ENCODE assay signal across 10 mouse cellular contexts in genomic region chr9:45710300-45710699, GRCm38 (mm10).
DNase-seq lines count a peak whose midpoint lies in the region; ATAC-seq and TF ChIP-seq lines count a peak whose summit lies in the region.
"Had no signal": no experiment of that assay in that cellular context is flagged by ENCODE, and none has a peak within 500 bp of the region (broad histone marks: within the 10 kb centered on the region; RNA-seq: fewer than 3 reads in every experiment).

No protein-coding gene starts in this region.

- no peak for ATAC-seq in hindbrain, embryonic 13.5 days (ENCODE audit: low FRiP score)
- no peak for ATAC-seq in liver, postnatal 0 days

- DNase-seq in hindbrain, embryonic 10.5 days (ENCODE audit: low spot score), result peak; percentile 12
- peak; percentile 35 for DNase-seq in thymus, postnatal 4 days
- DNase-seq in thymus, postnatal 10 days (ENCODE audit: low spot score in 2 of 2), result no peak
- DNase-seq in embryonic facial prominence, embryonic 10.5 days (ENCODE audit: low spot score), result peak; percentile 21
- DNase-seq in liver, postnatal 0 days, result no peak
- no peak for DNase-seq in gastrocnemius, adult 2 months
- no peak for DNase-seq in layer of hippocampus, adult 9-11 months
- DNase-seq: cerebellum, adult 18-20 months; lung, adult 2 months had no signal

- H3K27ac ChIP-seq in hindbrain, embryonic 10.5 days, result no peak overlapping the region
- H3K27ac ChIP-seq in hindbrain, embryonic 13.5 days, result no peak overlapping the region
- no peak overlapping the region for H3K27ac ChIP-seq in embryonic facial prominence, embryonic 10.5 days (replicated peaks)
- H3K27ac ChIP-seq in liver, postnatal 0 days (ENCODE audit: low read depth), result no peak overlapping the region
- H3K27ac ChIP-seq in gastrocnemius, adult 2 months, result no peak overlapping the region

- no peak overlapping the region for H3K4me3 ChIP-seq in hindbrain, embryonic 10.5 days
- no peak overlapping the region for H3K4me3 ChIP-seq in hindbrain, embryonic 13.5 days
- H3K4me3 ChIP-seq in embryonic facial prominence, embryonic 10.5 days, result no peak overlapping the region
- no peak overlapping the region for H3K4me3 ChIP-seq in liver, postnatal 0 days (ENCODE audit: low read depth, low read length)
- H3K4me3 ChIP-seq in gastrocnemius, adult 2 months, result no peak overlapping the region

- no peak for TF ChIP-seq CTCF in liver, postnatal 0 days (IDR thresholded peaks at IDR 0.05; ENCODE audit: low read depth)
- no peak for TF ChIP-seq CTCF in gastrocnemius, adult 2 months (IDR thresholded peaks at IDR 0.05)

- WGBS in hindbrain, embryonic 10.5 days, result 77% methylated on average over 11 of the region's 11 CpGs
- WGBS in hindbrain, embryonic 13.5 days, result 78% methylated on average over 11 of the region's 11 CpGs
- 70% methylated on average over 11 of the region's 11 CpGs for WGBS in embryonic facial prominence, embryonic 10.5 days
- WGBS in liver, postnatal 0 days (ENCODE audit: insufficient replicate concordance), result 66% methylated on average over 10 of the region's 11 CpGs

- intact Hi-C loops in gastrocnemius, adult 2 months (cut with DNase I), result no loop called here

- H3K4me2 ChIP-seq in hindbrain, embryonic 13.5 days, result no peak overlapping the region
- H3K4me2 ChIP-seq in liver, postnatal 0 days (ENCODE audit: low read depth, low read length), result no peak overlapping the region

- H3K9ac ChIP-seq in hindbrain, embryonic 13.5 days, result no peak overlapping the region
- H3K9ac ChIP-seq in liver, postnatal 0 days (replicated peaks), result no peak overlapping the region

- no peaks in the 10 kb centered on the region for H3K36me3 ChIP-seq in hindbrain, embryonic 10.5 days
- H3K36me3 ChIP-seq in hindbrain, embryonic 13.5 days, result peaks cover 7% of the 10 kb centered on the region; the same call in 1 of the 2 replicates
- no peaks in the 10 kb centered on the region for H3K36me3 ChIP-seq in embryonic facial prominence, embryonic 10.5 days (replicated peaks)
- H3K36me3 ChIP-seq in liver, postnatal 0 days (replicated peaks; ENCODE audit: insufficient read depth, low read length), result no peaks in the 10 kb centered on the region

- no peak for TF ChIP-seq EP300 in liver, postnatal 0 days (IDR thresholded peaks at IDR 0.05; ENCODE audit: low read depth)

- H3K27me3 ChIP-seq in hindbrain, embryonic 10.5 days (ENCODE audit: insufficient read depth, poor library complexity, severe bottlenecking), result no peaks in the 10 kb centered on the region
- H3K27me3 ChIP-seq in hindbrain, embryonic 13.5 days, result no peaks in the 10 kb centered on the region
- H3K27me3 ChIP-seq in embryonic facial prominence, embryonic 10.5 days (replicated peaks; ENCODE audit: low read depth, poor library complexity, severe bottlenecking), result no peaks in the 10 kb centered on the region
- no peaks in the 10 kb centered on the region for H3K27me3 ChIP-seq in liver, postnatal 0 days (ENCODE audit: insufficient read depth, low read length)

- no peaks in the 10 kb centered on the region for H3K9me3 ChIP-seq in hindbrain, embryonic 10.5 days
- H3K9me3 ChIP-seq in hindbrain, embryonic 13.5 days, result no peaks in the 10 kb centered on the region
- no peaks in the 10 kb centered on the region for H3K9me3 ChIP-seq in embryonic facial prominence, embryonic 10.5 days
- H3K9me3 ChIP-seq in liver, postnatal 0 days (ENCODE audit: low read length), result no peaks in the 10 kb centered on the region

- 0 out of 2 replicates have a peak, but pooled peaks cover 5% of the 10 kb centered on the region for H3K4me1 ChIP-seq in hindbrain, embryonic 10.5 days (replicated peaks)
- peaks cover 7% of the 10 kb centered on the region; the same call in 1 of the 2 replicates for H3K4me1 ChIP-seq in hindbrain, embryonic 13.5 days (replicated peaks)
- no peaks in the 10 kb centered on the region for H3K4me1 ChIP-seq in embryonic facial prominence, embryonic 10.5 days
- H3K4me1 ChIP-seq in liver, postnatal 0 days (ENCODE audit: insufficient read depth), result no peaks in the 10 kb centered on the region

Comparison
In these comparisons a context has a peak if more than half of its experiments do, and no peak if none do; other contexts are left out.
1. DNase-seq: peak in hindbrain, embryonic 10.5 days (single experiment), thymus, postnatal 4 days (single experiment) and embryonic facial prominence, embryonic 10.5 days (single experiment); none in thymus, postnatal 10 days (0 of 2), liver, postnatal 0 days (single experiment), gastrocnemius, adult 2 months (single experiment) and layer of hippocampus, adult 9-11 months (single experiment).